Mouse (Mus musculus): ENCODE results near the gene Ilk. TPM values are rescaled to one million over a fixed set of nuclear protein-coding genes. Genes with fewer than 3 reads are reported as not detected.
"Not testable (repeated sequence)": the region's sequence is repeated elsewhere in the genome, so short reads cannot be mapped to it uniquely, and the experiment has no call there.

Gene Ilk
- total RNA-seq (2021) = 100 to 1,000 TPM; 145 to 148 TPM
- long read RNA-seq, experiment 1, transcript Ilk-201 (13 exons, 1,795 nt) = major isoform, 62 of 90 reads
- long read RNA-seq, experiment 1, partial matches to known transcripts = 19 of 90 reads
- long read RNA-seq, experiment 1, other reads (novel, unspliced or antisense) = 7 of 90 reads
- long read RNA-seq, experiment 2, transcript Ilk-201 (13 exons, 1,795 nt) = major isoform, 161 of 228 reads
- long read RNA-seq, experiment 2, partial matches to known transcripts = 39 of 228 reads
- long read RNA-seq, experiment 2, other reads (novel, unspliced or antisense) = 23 of 228 reads

DNA sequence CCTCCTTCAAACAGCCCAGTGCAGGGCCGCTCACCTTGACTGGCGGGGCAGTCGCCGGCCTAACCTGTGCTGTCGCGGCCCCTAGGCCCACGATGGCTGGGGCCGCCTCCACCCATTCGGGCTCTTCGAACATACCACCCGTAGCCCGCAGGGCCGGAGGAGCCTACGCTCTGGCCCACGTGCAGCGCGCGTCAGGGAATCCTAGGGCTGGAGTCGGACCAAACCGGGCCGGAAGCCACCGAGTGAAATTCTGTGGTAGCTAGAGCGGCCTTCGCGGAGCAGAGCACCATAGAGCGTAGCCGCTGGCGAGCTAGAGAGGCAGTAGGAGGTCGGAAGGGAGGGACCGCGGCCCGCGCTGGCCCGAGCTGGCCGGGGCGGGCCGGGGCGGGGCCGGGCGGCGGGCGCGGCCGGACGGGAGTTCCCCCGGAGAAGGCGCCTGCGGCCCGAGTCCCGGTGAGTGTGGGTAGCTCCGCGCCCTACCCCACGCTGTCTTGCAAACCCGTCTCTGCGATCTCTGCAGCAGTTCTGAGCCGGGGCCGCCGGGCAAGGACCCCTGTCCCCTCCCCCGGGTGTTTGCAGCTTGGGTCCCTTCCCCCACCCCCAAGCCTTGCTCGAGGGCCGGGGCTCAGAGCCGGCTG, at the start of gene Ilk:
Gene Ilk (plus strand): TSS at position 329 of the 638 bp plus-strand sequence.
- peak; percentile 75 to 84 for DNase-seq (ENCODE audit: low spot score in 2 of 2)

DNA sequence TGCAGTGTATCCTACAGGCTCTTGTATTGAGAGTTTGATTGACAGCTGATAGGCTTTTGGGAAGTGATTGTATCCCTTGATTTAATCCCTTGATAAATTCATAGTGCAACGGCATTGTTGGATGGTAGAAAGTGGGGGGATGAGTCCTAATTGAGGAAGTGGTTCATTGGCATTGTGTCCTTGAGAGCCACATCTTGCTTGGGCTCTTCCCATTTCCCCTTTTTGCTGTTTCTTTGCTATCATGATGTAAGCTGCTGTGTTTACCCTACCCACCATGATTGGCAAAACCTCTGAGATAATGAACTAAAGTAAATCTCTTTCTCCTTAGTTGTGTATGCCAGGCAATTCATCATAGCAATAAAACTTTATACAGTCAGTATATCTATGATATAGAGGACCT, 45.5 kb upstream of the Ilk start:
- DNase-seq (ENCODE audit: low spot score in 2 of 2) = no peak

DNA sequence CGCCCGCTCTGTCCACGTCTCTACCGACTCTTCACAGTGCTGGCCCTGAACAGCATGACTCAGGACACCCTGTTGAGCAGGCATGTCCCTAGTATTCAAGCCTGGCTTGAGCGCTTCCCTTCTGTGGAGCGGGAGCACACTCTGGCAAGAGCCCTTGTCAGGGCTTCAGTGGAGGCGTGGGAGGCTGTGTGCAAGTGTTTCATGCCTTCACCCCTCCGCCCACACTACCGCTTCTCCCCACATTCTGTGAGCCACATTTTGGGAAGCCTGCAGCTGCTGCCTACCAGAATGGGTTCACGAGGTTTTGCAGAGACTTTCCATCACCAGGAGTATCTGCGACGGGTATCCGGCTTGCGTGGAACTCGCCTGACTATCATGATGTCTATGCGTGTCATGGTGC, 33.2 kb upstream of the Ilk start:
- no peak for DNase-seq (ENCODE audit: low spot score in 2 of 2)

DNA sequence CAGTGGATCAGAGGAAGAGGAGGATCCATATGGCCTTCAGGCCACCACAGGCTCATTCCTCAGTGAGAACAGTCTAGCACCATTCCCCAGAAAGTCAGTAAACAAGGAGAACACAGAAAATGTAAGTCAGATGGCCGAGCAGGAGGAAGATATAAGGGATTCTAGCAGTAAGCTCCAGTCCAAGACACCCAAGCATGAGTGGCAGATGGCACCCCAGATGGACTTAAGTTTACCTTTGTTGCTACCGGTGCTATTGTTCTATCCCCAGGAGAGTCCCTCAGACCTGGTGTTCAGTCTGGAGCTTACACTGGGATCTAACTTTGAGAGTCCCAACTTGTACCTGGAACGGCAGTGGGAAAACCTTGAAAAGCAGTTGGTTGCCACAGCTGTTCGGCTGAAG, 32.6 kb upstream of the Ilk start:
- DNase-seq (ENCODE audit: low spot score in 2 of 2) = no peak

DNA sequence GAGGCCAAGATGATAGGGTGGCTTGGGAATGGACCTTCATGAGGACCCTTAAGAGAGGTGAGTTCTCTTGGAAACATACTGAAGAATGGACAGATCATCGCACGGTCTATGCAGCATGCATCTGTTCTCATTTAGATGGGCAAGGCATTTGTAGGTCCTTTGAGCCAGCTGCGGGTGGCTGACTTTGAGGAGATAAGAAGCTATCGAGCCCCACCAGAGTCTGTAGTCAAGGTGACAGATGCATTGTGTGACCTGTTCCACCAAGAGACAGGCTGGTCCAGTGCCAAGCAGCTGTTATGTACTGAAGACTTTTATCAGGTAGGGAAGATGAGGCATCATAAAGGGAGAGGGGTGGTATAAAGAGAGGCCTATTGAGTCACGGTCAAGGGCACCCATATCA, 27.7 kb upstream of the Ilk start:
- no peak for DNase-seq (ENCODE audit: low spot score in 2 of 2)

DNA sequence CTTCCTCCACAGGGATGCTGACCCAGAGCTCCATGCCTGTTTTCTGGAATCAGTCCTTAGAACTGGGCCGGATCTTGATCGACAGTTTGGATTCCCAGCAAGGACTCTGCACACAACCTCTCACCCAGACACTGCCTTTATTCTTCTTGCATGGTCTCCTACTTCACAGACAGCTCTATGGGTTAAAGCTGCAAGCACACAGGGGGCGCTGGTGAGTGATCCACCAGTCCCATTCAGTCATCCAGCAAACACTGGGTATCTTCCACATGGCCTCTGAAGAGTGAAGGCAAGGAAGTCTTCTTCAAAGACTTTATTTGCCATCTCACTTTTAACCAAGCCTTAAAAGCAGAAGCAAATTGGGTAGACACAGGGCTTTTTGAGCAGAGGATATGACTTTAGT, 21.0 kb upstream of the Ilk start:
- no peak for DNase-seq (ENCODE audit: low spot score in 2 of 2)

DNA sequence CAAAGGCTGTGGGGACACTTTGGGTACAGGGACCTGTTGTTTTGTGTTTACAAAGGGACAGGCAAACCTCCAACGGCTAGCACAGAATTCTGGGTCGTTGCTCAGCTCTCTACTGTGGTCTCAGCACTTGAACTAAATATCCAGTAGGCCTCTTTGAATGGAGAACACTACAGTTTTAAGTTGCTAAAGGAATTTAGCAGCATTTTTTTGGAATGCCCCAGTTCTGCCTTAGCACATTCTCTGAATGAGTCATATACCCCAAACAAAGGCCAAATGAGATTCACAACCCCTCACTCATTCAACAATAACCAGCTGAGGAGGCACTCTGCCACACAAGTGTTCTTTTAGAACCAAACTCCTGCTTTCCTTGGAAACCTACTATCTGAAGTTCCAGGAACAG, 14.5 kb upstream of the Ilk start:
- no peak for DNase-seq (ENCODE audit: low spot score in 2 of 2)

DNA sequence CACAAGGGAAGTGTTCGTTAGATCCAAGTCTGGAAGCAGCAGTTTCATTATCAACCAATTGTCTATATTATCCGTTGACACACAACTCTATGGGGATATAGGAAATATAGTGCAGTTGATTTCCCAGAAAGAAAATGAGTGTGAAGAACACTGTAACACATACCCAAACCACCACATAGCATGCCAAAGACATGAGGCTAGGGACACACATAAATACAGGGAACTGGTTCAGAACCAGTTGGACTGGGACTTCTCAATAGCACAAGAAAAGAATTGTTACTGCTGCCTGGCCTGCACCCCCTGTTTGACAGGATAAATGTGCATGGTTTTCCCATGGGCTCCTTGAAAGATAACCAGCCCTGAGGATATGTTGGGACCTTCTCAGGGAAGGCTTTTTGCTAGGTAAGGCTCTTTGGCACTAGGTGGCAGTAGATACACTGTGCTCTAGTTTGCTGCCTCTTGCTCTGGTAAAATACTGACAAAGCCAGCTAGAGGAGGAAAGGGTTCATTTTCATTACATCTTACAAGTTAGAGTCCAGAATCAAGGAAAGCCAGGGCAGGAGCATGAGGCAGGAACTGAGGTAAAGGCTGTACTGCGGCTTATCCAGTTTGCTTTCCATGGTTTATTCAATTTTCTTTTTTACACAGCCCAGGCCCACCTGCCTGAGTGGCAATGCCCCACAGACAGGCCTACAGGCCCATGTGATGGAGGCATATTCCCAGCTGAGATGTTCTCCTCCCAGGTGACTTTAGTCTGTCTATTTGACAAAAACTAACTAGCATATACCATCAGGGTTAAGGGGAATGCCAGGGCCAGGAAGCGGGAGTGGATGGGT, 10.0 kb upstream of the Ilk start:
- no peak for DNase-seq (ENCODE audit: low spot score in 2 of 2)

DNA sequence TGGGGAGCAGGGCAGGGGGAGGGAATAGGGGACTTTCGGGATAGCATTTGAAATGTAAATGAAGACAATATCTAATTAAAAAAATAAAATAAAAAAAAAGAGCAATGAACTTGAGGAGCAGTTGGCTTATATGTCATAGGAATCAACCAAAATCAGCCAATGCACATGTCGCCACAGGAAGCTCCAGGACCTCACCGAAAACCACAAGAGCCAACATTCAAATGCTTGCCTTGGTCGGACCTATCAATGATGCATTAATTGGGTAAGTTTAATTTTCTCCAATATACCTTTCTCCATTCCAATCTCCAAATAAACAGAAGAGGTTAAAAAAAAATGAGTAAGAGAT, 9.4 kb upstream of the Ilk start:
- DNase-seq (ENCODE audit: low spot score in 2 of 2) = no peak

DNA sequence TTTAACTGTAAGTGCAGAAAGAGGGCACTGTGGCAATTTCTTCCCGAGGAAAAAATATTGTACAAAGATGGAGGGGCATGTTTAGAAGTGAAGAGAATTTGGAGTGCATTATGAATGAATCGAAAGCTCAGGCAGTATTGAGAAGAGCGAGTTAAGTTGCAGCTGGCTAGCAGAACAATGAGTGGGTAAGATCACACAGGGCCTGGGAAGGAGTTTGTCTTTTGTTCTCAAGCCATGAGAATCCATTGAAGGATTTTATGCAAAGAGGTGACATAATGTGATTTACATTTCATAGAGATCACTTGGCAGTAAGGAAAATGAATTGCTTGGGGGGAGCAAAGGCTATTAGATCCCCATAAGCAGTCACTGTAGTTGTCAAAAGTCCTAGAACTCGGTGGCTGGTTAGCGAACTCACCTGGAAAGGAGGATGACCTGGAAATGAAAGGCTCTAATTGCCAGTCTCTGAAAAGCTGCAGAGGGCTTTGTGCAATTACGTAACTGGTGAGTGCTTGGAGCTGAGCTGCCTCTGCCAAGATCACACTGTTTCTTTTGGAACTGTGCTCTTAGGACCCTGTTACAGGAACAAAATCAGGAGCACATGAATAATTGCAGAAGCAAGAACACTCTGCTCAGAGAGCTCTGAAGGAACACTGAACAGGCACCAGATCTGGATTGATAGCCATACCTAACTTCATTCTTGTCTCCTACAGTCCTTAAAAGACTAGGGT, 7.5 kb upstream of the Ilk start:
- no peak for DNase-seq (ENCODE audit: low spot score in 2 of 2)

DNA sequence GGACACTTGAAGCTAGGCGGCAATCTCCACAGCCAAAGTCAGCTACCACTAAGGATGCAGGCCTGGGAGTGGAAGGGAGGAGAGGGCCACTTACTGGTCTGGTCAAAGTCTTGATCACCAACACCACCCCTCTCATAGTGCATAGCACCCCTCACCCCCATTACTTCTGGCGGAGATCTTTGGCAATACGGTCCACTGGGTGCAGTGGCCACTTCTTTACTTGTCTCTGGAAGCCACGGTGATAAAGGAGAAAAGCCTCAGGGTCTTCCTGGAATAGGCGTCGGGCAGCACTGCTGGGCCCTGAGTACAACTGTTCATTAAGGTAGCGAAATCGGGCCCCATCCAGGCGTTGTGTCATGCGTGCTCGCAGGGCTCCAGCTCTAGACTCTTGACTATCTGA, 2.6 kb upstream of the Ilk start:
- no peak for DNase-seq (ENCODE audit: low spot score in 2 of 2)

DNA sequence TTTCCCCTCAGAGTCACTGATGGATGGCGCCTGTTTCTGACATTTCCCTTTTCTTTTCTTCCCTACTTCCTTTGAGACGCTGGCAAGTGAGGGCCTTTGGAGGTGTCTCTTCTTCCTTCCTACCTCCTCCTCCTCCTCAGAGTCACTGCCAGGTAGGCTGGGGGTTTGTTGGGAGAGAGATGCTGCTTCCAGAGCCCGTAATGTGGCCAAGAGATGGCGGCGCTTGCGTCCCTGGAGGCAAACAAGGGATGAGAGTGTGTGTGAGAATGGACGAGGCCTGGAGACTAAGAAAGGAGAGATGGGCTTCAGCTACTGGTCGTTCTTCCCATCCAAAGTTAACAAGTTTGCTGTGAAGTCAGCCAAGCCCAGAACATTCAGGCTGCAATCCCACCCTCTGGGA, 1.6 kb upstream of the Ilk start:
- DNase-seq (ENCODE audit: low spot score in 2 of 2) = no peak

DNA sequence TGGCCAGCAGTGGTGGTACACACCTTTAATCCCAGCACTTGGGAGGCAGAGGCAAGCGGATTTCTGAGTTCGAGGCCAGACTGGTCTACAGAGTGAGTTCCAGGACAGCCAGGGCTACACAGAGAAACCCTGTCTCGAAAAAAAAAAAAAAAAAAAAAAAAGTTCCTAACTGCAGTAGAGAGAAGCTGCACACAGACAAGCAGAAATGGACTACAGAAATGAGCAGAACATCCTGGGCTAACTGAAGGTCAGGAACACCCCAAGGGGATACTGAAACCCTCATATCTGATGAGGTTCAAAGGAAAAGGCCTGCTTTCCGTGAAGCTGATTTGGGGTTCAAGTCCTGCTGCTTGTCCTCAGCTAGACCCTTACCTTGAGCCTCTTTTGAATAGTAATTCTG, 928 bp upstream of the Ilk start:
- DNase-seq (ENCODE audit: low spot score in 2 of 2) = not testable (repeated sequence)

DNA sequence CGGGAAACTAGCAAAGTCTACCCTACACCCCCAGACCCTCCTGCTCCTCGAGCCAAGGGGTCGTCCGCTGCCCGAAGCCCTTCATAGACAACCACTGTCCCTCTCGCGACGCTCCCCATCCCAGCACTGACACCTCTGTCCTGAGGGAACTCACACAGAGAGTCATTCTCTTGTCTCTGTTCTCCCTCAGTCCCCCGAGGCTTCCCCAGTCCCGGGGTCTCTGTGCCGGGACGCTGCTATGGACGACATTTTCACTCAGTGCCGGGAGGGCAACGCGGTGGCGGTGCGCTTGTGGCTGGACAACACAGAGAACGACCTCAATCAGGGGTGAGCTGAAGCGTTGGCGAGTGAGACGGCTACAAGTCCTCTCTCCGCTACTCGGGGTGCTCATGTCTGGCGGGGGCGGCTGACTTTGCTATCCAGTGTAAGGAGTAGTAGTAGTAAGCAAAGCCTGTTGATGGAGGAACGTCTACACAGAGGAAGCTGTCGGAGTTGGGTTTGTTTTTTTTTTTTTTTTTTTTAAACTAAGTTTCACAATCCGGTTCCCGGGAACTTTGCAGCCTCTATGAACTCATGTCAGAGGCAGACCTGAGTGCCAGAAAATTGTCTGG, 624 bp downstream of the Ilk start, which contains the start of gene Rrp8:
Gene Rrp8 (minus strand): TSS at position 475 of the 611 bp plus-strand sequence.
- DNase-seq (ENCODE audit: low spot score in 2 of 2) = no peak

DNA sequence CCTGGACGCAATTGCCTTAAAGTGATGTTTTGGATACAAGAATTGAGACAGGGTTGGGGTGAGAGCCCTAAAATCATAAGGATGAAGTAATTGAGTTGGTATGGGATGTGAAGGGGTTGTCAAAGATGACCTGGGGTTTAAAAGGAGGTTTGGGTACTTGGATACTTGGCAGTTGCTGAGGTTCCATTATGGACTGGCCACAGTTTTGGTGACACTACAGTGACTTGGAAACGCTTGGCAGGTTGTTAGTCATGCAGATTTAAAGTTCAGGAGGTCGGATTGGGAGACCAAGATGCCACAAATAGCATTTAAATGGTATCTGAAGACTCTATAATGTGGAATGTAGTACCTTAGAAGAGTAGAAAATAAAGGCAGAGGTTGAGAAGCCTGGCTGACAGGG, 1.3 kb downstream of the Ilk start:
- no peak for DNase-seq (ENCODE audit: low spot score in 2 of 2)

DNA sequence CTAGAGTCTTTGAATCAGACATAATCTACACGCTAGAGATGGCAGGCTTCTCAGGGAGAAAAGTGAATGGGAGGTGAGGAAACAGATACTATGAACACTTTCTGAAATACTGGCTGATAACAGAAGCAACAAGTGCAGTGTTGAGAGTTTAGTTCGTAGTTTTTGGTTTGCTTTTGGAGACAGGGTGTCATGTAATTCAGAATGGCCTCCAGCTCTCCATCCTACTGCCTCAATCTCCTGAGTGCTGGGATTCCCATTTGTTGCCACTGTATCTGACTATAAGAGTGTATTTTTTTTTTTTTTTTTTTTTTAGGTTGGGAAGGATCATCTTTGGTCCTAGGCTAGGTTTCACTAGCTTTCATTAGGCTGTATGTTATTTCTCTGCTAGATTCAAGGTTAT, 1.9 kb downstream of the Ilk start:
- DNase-seq (ENCODE audit: low spot score in 2 of 2) = no peak

DNA sequence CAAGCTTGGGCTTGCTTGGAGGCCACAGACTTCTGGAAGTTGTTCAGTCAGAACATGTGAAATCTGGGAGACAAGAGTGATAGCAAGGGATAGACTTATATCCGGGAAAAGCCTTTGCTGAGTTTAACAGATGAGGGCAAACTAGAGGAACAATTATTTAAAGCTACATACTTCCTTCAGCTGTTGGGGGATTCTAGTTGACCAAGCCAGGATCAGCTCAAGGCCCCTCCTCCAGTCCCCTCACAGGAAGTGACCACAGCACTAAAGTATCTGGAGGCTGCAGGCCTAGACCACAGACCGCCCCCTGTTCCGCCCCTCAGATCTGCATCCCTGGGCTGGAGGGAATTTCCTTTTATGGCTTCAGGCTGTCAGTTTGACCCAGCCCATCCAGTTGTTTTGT, 2.6 kb downstream of the Ilk start:
- no peak for DNase-seq (ENCODE audit: low spot score in 2 of 2)

DNA sequence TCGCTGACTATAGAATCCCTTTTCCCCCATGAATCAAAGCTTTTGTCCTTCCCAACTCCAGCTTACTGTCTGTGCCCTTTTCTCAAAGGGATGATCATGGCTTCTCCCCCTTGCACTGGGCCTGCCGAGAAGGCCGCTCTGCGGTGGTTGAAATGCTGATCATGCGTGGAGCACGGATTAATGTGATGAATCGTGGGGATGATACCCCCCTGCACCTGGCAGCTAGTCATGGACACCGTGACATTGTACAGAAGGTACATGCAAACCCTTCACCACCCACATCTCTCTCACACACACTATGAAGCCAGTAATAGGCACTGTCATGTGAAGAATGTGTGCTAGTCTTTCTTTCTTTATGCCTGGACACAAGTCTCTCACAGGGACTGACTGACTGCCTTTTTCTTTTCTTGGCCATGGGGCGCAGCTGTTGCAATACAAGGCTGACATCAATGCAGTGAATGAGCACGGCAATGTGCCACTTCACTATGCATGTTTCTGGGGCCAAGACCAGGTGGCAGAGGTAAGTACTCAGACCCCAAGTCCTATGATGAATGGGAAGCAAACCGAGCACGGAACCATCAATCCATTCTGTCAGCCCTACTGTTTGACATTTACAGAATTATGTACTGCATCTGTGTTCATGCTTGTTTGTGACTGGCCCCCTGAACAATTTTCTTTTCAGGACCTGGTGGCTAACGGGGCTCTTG, 3.9 kb downstream of the Ilk start:
- no peak for DNase-seq (ENCODE audit: low spot score in 2 of 2)

DNA sequence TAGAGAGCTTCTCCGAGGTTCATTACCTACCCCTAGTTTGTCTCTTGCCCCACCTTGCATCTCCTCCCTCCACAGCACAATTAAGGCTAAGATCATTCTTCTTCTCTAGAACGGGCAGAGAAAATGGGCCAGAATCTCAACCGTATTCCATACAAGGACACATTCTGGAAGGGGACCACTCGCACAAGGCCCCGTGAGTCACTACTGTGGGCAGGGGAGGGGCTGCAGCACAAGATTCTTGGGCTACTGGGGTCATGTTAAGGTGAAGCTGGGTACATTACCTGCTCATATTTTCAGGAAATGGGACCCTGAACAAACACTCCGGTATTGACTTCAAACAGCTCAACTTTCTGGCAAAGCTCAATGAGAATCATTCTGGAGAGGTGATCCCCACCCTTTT, 4.5 kb downstream of the Ilk start:
- DNase-seq (ENCODE audit: low spot score in 2 of 2) = no peak

DNA sequence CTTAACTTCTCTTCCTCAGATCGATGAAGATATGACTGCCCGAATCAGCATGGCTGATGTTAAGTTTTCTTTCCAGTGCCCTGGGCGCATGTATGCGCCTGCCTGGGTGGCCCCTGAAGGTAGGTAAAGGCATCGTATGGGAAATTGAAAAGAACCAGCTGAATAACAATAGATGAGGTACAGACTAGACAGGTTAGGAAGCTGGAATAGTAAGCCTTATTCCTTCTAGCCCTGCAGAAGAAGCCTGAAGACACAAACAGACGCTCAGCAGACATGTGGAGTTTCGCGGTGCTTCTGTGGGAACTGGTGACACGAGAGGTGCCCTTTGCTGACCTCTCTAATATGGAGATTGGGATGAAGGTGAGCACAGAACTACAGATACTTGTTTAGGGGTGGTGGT, 5.6 kb downstream of the Ilk start:
- no peak for DNase-seq (ENCODE audit: low spot score in 2 of 2)
